Mouse (Mus musculus) liver, adult 2 months (tissue): ENCODE results near the gene Slc9a9.

ENCODE experiments used
- CTCF ChIP-seq: fragments of 200-500 bp; IDR thresholded peaks from 2 replicates; pipeline ENCODE4 v1.5.1; 2011; ENCODE audit warnings: low read depth, low read length, control low read depth
- POLR2A ChIP-seq: fragments of 200-500 bp; IDR thresholded peaks from 2 replicates; pipeline ENCODE4 v1.6.1; 2011; ENCODE audit warnings: low read length, control low read depth; ENCODE audit not compliant: insufficient read depth; ENCODE audit errors: extremely low read depth

GRCm38 (mm10) chr9:95079951-95080350 is 410.2 kb downstream of the Slc9a9 start:
- no peak for TF ChIP-seq CTCF
- no peak for TF ChIP-seq POLR2A
